Mouse (Mus musculus): ENCODE results near the gene Mthfd1l.

DNA sequence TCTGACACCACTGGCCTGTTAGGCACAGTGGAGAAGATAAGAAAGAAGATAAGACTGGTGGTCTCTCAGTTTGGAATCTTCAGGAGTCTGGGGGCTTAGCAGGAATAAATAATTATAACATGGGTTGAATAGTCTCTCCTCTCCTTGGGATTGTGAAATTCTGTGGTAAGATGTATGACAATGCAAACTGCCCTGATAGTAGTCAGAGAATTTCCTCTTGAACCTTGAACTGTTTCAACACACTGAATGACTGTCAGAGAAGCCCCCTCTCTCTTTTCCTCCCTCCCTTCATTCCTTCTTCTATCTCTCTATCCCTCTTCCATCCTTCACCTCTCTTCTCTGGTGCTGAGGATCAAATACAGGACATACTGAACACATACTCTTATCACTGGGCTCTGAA is 36.1 kb upstream of the Mthfd1l start:
- TF ChIP-seq CTCF (conservative IDR thresholded peaks at IDR 0.05; ENCODE audit: low read length) (no peak), POU5F1 (IDR thresholded peaks at IDR 0.05; ENCODE audit: borderline replicate concordance, low read length) (no peak), NANOG (IDR thresholded peaks at IDR 0.05; ENCODE audit: borderline replicate concordance, low read length) (no peak)
